Mouse (Mus musculus): ENCODE results near the gene Slc26a9.
A peak's percentile ranks its signal among the peaks of the same experiment; 100 is the strongest.

Slc26a9 gene

DNA sequence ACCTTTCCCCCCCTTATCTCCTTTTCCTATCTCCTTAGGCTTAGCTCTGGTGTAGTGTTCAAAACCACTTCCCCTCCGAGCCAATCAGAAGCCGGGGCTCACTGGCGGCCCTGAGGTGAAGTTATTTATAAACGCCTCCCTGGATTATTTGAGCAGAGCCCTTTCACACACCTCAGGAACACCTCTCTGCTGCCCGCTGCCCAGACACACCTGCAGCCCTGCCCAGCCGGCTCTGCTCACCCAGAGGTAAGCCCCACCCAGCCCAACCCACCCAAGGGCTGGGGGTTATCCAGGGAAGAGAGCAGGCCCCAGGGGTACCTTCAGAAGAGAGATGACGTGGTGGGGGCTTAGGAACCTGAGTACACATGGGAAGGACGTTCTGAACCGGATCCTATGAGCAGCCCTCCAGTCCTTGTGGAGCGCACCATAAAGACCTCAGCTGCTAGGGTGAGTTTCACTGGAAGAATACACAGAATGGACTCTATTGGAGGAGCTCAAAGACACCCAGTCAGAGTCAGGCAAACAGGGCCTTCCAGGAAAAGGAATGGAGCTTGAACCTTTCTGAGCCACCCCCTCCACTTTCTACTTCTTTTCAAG lies at the start of gene Slc26a9:
Gene Slc26a9, plus strand, starts transcription at position 155 of the 597 bp plus-strand sequence.
- DNase-seq (ENCODE audit: low spot score) = no peak

DNA sequence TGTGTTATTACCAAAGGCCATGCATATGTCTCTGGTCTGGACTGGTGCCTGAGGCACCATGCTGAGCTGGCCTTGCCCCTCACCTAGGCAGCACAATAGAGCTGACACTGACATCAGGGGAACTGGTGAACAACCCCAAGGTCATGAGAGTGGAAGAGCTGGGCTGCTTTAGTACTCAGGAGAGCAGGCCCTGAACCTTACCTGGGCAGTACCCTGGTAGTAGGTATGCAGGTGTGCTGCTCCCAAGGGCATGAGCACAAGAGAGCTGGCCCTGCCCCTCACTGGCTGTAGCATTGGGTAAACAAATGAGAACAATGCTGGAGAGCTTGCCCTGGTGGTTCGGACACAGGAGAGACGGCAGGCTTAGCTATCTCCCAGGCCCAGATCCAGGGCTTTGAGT lies 48.5 kb upstream of the Slc26a9 start:
- no peak for DNase-seq (ENCODE audit: low spot score)

DNA sequence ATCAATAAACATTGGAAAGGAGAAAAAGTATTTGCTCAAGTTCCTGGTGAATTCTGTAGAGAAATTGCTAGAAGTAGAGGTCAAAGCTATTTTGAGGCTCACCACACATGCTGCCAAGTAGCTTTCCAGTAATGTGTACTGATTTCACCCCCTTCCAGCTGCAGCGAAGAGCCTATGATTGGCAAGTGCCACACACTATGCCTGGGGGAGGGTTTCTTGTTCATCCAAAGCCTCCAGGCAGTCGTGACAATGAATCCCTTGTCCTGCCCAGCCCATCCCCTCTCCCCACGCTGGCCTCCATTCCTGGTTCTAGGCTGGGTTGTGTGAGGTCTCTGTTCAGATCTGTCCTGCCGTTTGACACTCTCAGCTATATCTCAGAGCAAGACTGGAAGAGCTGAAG lies 47.5 kb upstream of the Slc26a9 start:
- DNase-seq (ENCODE audit: low spot score) = no peak

DNA sequence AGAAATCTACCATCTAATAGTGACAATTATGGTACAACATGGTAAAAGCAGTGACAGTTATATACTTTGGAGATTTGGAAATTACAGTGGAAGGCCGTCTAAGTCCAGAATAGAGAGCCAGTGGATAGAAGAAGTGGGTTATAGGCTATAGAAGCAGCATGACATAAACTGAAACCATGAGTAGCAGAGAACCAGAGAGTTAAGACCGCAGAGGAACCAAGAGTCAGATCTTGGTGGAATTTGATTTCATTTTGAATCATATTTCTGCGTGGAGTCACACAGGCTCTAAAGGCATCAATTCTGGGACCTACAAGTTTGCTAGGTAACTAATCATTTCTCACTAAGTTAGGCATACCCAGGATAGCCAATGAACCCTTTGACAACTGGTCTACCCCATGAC lies 45.1 kb upstream of the Slc26a9 start:
- DNase-seq (ENCODE audit: low spot score) = no peak

DNA sequence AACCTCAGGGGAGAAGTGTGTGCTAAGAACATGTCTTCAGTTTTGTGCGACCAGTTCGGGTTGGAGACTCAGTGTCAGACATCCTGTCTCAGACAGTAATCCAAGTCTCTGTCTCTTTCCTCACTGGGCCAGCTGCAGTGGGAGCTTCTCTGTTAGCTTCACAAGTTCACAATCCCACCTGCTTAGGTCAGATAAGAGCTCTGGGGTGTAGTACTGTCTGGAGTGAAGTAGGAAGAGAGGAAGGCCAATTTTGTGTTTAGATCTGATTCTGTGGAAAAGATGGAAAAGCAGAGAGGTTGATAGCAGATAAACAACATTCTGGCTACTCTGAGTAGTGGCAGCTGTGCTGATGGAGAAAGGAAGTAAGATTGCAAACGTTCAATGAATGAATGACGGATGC lies 44.2 kb upstream of the Slc26a9 start:
- DNase-seq (ENCODE audit: low spot score) = no peak

DNA sequence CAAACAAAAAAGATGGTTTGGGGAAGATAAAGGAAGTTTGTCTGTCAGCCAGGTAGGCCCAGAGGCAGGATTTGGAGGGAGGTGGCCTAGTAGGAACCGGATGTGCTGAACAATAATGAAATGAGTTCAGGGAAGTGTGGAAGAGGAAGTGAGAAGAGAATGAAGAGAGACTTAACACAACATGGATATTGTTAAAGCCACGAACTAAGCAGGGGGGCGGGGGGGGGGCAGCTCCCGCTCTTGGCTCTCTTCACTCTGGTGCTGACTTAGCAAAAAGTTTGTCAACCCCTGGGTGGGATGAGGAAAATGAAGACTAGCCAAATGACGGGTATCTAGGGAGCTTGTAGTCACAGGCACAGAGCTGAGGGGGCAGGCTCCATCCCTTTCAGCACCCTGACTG lies 43.4 kb upstream of the Slc26a9 start:
- no peak for DNase-seq (ENCODE audit: low spot score)

DNA sequence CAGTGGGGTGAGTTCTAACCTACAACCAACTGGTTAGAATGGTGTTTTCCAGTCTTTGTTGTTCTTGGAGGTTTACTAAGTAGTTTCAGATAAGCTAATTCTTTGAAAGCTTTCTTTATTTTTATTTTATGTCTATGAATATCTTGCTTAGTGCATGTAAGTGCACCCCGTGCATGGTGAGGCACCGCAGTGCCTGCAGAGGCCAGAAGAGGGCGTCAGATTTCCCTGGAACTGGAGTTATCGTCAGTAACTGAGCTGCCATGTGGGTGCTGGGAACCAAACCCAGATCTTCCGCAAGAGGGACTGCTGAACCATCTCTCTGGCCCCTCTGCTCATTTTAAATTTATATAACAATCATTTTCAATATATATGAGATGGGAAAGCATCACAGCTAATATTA lies 42.4 kb upstream of the Slc26a9 start:
- no peak for DNase-seq (ENCODE audit: low spot score)

DNA sequence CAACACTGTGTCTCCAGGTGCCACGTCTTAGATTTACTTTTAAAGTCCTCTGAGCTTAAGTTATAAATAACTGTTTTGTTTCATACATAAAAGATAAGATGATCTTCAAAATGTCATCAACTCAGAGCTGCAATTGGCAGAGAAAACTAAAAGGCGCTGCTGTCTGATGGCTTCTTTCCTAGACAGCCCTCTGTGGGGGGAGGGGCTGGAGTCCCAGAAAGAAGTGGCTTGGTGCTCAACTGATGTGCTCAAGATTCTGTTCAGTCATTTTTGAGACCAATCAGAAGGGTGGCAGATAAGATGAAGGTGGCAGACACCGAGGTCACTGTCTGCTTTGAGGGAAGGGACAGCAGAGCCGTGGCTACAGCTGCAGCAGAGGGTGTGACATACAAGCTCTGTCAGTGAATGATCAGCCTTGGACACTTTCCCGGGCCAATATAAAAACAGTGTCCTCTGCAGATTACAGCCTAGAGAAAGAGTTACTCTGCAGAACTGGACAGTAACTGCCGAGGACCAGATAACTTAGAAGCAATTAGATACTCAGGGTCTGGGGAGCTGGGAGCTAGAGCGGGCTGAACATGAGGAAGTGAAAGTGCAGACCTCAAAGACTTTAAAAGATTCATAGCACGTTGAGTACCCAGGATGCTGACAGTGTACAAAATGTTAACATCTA lies 41.6 kb upstream of the Slc26a9 start:
- DNase-seq (ENCODE audit: low spot score) = no peak

DNA sequence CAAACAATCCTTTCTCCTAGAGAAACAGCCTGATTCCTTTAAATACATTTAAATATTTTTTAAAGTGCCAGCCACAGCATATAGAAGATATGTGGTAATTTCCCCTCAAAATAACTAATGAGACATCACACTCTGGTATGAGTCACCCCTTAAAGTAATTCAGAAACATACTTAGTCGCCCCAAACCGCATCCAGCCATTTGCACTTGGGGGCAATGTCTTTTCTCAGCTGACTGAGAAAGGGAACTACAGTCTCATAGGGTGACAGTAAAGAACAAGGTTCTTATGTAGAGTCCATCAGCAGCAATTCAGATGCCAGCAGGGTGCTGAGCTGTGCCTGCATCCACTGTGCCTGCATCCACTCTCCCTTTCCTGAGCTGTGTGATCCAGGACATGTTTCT lies 40.3 kb upstream of the Slc26a9 start:
- no peak for DNase-seq (ENCODE audit: low spot score)

DNA sequence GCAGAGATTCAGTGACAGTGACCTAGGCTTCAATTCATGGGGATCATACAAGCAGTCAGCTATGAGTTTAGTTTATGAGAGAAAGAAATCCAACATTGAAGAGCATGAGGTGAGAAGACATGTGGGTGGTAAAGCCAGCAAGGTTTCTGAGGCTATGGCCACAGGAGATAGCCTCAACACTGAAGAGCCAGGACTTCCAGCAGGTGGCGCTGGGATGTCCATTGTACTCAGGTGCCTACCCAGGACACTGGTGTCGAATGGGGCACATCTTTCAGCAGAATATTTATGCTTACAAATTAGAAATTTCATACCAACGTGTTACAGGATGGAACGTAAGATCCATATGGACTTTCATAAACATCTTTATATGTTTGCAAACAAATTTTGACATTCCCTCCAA lies 35.5 kb upstream of the Slc26a9 start:
- peak; percentile 54 for DNase-seq (ENCODE audit: low spot score)

DNA sequence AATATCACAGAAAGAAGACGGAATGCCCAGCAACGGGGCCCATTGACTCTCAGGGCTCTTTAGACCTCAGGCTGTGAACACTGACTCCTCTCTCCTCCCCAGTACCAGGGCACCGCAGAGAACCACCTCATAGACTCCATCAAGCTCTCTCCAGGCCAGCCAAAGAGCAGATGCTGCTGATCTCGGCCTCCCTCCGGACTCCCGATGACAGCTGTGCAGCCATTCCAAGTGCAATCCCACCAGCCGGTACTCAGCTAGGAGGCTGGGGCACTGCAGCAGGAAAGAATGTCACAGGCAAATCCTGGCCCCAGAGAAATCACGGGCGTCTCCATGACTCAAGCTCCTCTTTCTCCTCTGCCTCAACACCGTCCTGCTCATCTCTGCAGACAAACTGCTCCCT lies 32.3 kb upstream of the Slc26a9 start:
- no peak for DNase-seq (ENCODE audit: low spot score)

DNA sequence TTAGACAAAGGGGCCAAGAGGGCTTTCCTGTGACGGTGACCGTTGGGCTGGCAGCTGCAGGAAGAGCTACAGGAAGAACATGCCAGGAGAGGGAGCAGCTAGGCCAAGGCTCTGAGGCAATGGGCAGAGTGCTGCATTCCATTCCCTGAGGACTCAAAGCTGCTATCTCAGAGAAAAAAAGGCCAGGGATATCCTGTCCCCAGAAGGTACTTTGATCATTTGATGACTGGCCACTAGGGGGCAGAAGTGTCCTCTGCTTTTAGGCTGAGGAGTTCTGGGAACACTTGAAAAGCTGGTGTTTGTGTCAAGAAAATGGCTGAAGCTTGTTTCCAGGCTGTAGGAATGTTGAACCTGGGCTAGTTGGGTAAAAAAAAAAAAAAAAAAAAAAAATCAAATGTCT lies 31.4 kb upstream of the Slc26a9 start:
- DNase-seq (ENCODE audit: low spot score) = peak; percentile 83

DNA sequence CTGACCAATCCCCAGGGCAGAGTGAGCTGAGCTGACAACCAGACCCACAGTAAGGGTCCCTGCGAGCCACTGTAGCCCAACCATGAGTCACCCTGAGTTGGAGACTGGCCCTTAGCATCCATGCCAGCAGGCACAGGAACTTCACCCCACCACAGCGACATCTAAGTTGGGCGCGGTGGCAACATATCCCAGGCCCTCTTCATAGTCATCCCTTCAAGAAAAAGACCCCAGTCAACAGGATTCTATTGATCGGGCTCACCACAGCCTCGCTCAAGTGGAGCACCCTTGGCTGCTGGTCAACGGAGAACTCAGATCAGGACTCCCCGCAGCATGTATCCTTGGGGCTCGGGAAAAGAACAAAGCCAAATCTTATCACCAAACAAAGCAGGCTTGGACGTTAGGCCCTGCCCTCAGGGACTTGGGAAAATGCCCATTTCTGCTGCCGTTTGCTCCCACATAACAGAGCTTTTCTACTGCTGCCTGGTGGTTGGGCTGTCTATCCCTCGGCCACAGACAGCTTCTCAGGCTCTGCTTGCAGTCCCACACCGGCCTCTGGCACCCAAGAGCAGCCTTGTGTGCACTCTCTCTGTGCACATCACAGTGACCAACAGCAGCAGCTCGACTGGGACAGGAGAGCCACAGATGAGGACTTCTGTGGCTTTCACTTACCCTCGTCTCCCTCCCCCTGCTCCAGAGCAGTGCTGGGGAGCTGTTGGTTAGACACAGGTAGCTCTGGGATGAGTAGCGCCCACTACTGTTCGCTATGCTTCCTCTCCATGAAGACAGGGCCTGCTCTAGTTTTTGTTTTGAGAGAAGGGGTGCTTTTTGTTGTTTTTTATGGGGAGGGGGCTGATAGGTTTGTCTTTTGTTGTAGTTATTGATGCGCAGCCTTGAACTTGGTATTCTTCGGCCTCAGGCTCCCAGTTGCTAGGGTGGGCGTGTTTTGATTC lies 29.2 kb upstream of the Slc26a9 start:
- no peak for DNase-seq (ENCODE audit: low spot score)

DNA sequence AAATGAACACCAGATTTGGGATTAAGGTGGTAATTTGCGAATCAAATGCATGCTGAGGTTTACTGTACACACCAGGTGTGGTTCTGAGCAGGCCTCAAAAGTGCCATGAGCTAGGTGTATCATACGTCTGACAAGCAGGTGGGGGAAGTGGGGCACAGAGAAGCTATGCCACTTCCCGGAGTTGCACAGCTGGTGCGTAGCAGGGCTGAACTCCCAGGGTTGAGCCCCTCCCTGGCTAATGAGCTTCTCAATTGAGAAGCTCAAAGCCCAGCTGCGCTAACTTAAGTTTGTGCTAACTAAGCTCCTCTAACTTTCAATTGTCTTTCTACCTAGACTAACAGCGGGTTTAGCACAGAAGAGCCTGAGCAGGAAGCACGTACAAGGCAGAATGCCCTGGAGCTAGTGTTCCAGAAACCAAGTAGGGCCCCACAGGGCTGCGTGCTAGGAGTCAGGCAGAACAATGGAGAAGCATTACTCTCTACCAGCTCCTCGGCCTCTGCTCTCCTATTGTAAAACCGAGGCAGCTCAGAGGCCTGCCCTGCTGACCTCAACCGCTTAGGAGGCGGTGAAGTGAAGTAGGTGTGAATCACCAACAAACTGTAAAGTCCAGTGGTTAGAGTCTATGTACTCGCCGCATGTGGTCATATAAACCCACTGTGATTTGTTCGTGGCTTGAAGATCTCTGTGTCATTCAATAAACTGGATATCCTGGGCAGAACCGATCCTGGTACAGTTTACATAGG lies 24.7 kb upstream of the Slc26a9 start:
- DNase-seq (ENCODE audit: low spot score) = no peak

DNA sequence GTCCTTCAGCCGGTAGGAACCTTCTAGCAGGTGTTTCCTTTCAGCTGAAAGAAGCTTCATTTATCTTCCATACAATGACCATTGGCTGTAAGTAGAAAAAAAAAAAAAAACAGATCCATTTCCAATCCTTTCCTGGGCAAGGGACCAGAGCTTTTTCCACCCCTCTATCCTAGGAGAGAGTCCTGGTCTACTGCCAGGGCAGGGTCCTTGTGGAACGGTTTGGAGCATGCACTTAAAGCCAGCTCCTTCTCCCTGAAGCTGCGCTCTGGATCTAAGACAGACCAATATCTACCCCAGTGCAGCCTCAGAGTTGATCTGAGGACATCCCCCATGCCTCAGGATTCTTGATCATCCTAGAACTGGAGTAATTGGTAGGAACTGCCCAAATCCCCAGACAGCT lies 21.8 kb upstream of the Slc26a9 start:
- no peak for DNase-seq (ENCODE audit: low spot score)

DNA sequence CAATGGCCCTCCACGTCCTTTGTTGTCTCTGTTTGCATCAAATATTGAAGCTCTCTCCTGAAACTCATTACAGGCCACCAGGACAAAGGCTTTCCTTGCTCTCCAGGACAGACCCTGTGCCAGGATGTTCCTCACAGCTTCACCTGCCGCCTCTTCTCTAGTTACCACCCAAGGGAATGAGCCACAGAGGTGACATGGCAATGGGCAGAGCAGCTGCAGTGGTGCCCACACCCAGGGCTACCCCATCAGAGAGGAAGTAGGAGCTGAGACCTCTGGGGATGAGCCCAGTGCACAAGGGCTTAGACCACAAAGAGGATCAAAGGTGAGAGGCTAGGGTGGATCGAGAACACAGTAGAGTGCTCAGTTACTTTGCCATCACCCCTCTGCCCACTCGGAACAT lies 20.3 kb upstream of the Slc26a9 start:
- no peak for DNase-seq (ENCODE audit: low spot score)

DNA sequence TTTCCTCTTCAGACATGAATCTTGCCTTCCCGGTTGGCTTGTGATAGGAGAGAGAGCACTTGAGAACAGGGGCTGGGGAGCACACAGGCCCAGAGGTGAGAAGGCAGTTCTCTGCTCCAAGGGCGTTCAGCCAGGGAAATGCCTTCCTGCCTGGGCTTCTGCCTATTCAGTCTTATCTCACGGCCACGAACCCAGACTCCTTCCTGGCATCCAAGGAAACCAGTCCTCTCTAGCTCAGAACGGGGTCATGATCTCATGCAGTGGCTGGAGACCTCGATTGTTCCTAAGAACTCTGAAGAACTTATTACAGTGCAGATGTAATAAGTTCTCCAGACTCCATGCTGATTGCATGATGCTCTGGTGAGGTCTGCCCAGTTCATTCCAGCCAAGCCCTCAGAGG lies 17.2 kb upstream of the Slc26a9 start:
- no peak for DNase-seq (ENCODE audit: low spot score)

DNA sequence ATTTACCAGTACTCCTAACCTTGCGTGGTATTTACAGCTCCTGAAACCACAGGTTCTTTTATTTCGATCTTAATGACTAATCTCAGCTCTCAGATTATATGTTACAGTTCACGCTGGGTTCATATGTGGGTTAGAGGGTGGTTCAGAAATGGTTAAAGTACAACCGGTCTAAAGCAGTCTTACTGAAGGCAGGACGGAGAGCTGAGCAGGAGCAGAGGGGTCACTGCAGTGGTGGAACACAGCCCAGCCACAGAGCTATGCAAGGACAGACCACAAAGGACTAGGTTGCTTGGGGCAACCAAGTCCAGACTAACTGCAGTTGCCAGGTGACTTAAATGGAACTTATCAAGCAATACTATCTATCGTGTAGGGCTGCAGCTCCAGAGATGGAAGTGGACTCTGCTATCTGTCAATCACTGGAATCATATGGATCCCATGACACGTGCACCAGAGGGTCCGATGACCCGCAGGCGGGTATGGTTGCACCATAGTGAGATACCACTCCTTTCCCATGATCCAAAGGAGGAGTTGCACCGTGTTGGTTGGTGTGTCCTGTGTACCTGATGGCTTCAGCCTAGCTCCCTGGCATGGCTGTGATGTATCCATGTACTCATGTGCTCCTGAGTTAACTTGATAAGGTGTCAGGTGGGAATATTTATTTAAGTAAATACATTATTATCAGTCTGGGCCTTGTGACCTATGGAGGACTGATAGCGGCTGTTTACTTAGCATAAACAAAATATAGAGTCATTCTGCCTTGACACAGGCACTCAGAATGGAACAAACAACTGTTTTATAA lies 13.0 kb upstream of the Slc26a9 start:
- DNase-seq (ENCODE audit: low spot score) = no peak

DNA sequence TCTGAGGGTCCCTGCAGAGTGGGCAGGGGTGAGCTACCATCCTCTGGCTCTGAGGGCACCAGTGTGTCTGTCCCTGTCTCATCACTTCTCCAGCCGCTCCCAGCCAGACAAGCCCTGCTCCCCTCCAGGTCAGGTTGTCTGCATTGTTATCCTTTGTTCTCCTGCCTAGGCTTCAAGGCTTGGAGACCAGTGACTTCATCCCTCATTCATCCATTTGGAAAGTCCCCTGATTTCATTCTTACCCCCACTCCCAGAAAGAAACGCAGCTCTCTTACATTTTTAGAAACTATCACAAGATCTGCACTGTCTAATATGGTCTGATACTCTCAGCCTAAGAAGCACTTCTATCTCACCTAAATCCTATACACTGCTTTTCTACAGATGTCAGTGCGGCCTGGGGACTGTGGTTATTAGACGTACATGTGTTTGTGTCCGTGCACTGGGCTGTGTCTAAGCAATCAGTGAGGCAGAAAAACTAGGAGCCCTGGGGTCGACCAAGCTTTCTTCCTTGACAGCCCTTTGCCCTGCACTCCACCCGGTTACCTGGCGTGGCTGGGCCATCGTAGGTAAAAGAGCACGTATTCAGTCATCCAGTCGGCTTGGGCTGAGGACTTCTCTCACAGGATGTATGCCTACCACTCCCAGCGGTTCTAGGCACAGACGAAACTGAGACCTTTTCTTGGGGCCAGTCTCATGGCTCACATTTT lies 10.2 kb upstream of the Slc26a9 start:
- DNase-seq (ENCODE audit: low spot score) = no peak

DNA sequence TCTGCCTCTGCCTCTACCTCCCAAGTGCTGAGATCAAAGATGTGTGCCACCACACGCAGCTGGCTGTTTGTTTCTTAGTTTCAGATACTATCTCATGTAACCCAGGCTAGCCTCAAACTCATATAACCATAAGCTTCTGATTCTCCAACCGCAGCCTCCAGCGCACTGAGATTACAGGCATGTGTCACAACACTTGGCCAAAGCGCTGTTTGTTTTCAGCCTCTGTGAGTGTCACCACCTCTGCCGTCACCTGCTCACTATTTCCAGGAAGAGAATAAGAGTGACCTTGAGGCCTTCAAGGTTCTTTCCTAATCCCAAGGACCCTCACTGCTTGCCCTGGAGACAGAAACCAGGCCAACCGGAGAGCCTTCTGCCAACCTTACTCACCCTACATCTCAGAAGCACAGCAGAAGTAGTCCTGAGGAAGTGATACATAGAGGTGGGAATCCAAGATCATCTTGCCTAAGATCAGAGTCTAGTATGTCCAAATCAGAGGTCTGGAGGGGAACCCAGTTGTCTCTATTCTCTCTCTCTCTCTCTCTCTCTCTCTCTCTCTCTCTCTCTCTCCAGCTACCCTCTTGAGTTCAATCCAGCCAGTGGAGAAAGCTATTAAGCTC lies 9.1 kb upstream of the Slc26a9 start:
- no peak for DNase-seq (ENCODE audit: low spot score)

All from urinary bladder, postnatal 25 days (tissue).